Mouse (Mus musculus) CD4-positive, CD25-positive, alpha-beta regulatory T cell, adult 2 months (primary cell): ENCODE data around the gene Cps1.

Experiments used
- DNase-seq: peaks from one replicate; pipeline ENCODE4 v3.0.0-alpha.2; 2012; ENCODE audit warnings: low read depth, low spot score

Cps1 gene

GRCm38 (mm10) chr1:67122797-67123196 is at the start of gene Cps1:
Gene Cps1, plus strand, starts transcription at chr1:67123026.
- no peak for DNase-seq

DNA sequence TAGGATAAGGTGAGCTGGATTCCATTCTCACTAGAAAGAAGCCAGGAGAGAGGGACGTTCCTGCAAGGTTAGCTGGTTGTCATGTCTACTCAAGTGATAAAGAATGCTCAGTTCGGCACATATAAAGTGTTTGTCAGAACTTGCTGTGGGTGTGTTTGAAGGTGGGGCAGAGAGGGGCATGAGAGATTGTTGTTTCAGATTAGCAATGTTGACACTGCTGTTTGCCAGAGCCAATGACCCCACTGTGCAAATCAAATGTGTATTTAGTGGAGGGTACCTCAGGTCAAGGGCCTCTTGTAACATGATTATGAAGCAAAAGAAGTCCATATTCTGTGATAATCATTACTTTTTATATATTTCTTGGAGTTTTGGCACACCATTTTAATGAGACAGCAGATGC is 45.1 kb upstream of the Cps1 start:
- DNase-seq = no peak

- DNase-seq = no peak
Measured at GRCm38 (mm10) chr1:67078666-67079065, 44.2 kb upstream of the Cps1 start.

- DNase-seq = no peak
Measured at GRCm38 (mm10) chr1:67079146-67079545, 43.7 kb upstream of the Cps1 start.

- DNase-seq = no peak
Measured at GRCm38 (mm10) chr1:67092473-67092872, 30.4 kb upstream of the Cps1 start.

- no peak for DNase-seq
Measured at GRCm38 (mm10) chr1:67099215-67099614, 23.6 kb upstream of the Cps1 start.

GRCm38 (mm10) chr1:67103476-67104248 is 19.2 kb upstream of the Cps1 start:
- no peak for DNase-seq

- DNase-seq = no peak
Measured at GRCm38 (mm10) chr1:67111621-67112298, 11.1 kb upstream of the Cps1 start.

DNA sequence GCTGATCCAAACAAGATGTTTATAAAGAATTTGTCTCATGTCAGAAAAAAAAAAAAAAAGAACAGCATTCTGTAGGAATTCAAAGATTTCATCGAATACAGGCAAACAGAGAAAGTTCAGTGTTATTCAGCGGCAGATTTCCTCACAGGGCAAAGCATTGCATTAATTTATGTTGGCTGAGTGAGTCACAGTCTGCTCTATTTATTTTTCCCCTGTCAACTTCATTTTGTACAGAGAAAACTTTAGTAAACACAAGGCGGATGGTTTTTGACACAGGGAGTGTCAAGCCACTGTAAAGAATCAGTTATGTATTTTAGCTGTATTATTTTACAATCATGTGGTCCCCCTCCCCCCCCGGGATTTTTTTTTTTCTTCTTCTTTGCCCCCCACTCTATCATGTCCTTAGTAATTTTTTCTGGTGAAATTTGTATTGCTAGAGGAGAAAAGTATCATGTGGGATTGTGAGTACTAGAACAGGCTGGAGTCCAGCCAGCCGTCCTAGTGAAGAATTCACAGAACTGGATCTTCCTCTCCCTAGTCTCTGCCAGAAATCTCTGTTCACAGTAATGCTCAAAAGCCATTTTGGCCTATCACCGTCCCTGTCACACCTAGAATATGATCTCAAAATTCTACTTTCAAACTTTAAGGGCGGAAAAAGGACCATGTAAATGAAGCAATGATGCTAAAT is 9.3 kb upstream of the Cps1 start:
- DNase-seq = no peak

DNA sequence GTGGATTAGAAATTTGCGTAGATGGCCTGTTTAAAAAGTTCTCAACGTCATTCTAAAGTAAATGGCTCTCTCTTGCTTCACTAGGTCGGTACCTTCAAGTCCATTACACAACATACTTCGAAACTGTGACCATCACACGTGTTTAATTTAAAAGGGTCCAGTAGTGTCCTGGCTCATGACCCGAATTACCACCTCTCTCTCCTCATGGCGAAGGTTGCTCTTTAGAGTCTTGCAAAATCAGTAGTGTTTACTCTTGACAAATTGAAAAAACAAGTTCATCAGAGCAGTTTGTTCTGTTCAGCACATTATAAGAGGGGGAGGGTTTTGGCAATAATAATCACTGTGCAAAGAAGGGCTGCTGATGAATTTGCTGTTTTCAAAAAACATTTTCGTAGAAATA is 6.3 kb upstream of the Cps1 start:
- DNase-seq = no peak

GRCm38 (mm10) chr1:67117778-67118177 is 5.0 kb upstream of the Cps1 start:
- no peak for DNase-seq

GRCm38 (mm10) chr1:67125433-67125832 is 2.6 kb downstream of the Cps1 start:
- no peak for DNase-seq

DNA sequence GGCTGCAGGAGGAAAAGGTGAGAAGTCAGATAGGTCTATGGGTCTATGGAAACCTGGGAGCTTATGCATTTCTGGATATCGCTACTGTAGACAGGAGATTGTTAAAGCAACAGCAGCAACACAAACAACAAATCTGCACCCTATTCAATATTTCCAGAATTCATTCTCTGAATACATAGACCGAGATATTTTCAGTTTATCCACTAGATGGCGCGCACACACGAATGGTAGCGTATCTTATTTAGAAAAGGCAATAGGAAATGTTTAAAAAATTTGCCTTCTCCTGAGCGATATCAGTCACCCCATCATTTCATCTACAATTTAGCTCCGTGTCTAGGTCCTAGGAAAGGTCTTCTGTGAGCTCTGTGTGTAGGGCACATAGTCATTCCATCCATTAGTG is 21.1 kb downstream of the Cps1 start:
- DNase-seq = peak; percentile 28

DNA sequence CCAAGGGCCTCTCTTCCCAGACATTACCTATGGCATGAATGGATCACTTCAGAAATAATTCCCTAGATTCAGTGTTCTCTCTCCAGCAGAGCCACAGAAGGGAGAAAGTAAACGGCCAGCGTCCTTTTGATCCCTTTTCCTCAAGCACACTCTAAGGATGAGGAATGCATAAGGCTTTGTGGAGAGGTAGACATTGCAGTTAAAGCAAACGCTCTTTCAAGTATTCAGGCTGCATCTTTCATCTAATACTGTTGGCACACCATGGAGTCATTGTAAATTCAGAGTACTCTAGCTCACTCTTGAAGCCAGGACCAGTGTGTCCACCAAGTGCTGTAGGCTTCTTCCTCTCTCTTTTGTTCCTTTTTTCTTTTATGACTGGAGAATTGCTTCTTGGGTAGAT is 28.4 kb downstream of the Cps1 start:
- no peak for DNase-seq

GRCm38 (mm10) chr1:67167283-67167682 is 44.5 kb downstream of the Cps1 start:
- no peak for DNase-seq

GRCm38 (mm10) chr1:67181165-67181564 is 58.3 kb downstream of the Cps1 start:
- peak; percentile 39 for DNase-seq

DNA sequence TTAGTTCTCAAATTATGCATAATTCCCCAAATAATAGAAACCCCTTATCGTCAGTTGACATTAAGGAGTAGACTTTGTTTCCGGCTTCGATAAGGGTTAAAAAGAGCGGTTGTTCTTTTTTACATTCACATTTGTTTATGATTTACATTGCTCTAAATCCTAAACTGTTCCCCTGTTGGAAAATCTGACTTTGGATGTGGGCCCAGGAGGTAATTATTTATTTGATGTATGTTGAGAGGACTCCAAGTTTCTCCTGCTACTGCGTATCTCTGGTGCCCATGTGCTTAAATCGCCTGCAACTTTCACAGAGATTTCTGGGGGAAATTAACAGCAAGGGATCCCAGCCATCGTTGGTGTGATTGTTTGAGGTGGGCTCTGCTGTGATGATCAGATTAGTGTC is 59.4 kb downstream of the Cps1 start:
- no peak for DNase-seq

DNA sequence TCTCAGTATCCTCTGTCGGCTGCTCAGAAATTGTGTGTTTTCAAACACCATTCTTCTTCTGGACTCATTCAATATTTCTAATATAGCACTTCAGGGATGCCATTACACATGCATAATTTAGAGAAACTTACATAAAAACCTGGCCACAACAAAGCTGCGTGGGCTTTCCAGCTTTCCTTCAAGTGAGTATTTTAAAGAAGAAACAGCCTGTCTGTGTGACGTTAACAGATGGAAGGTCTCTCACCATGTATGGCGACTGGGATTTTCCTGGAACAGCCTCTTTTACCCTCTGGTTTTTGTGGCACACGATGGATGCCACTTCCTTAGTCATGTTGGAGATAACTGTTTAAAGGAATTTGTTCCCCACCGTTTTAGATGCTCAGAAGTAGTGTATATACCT is 60.7 kb downstream of the Cps1 start:
- no peak for DNase-seq

- no peak for DNase-seq
Measured at GRCm38 (mm10) chr1:67184134-67184533, 61.3 kb downstream of the Cps1 start.

- DNase-seq = no peak
Measured at GRCm38 (mm10) chr1:67197335-67197734, 74.5 kb downstream of the Cps1 start.

- DNase-seq = no peak
Measured at GRCm38 (mm10) chr1:67218339-67218944, 95.6 kb downstream of the Cps1 start.

GRCm38 (mm10) chr1:67223666-67224065 is 100.8 kb downstream of the Cps1 start:
- no peak for DNase-seq
